Mouse (Mus musculus) CD4-positive helper T cell, adult 2 months (primary cell): ENCODE results near the gene Glt28d2.

Experiments used
- DNase-seq: peaks from one replicate; pipeline ENCODE4 v3.0.0-alpha.2; 2012; ENCODE audit warnings: low read depth, missing footprints, low spot score

Glt28d2 gene

GRCm38 (mm10) chr3:85827815-85828214 lies 59.5 kb downstream of the Glt28d2 start:
- no peak for DNase-seq

DNA sequence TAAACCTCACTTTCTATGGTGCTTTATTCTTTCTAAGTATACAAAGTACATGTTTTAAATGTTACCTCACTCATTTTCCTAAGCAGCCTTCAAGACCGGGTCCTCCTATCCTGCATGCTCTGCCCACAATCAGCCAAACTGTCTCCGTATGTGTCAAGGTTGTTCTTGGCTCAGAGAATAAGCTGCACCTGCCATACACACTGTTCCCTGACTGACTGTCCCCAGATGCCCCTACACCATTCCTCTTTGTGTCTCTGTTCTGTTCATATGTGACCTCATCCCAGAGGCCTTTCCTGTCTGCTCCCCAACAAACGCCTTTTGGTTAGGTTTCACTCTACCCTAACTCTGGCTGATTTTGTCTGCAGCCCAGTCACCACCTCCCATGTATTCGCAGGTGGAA lies 60.0 kb downstream of the Glt28d2 start:
- no peak for DNase-seq

DNA sequence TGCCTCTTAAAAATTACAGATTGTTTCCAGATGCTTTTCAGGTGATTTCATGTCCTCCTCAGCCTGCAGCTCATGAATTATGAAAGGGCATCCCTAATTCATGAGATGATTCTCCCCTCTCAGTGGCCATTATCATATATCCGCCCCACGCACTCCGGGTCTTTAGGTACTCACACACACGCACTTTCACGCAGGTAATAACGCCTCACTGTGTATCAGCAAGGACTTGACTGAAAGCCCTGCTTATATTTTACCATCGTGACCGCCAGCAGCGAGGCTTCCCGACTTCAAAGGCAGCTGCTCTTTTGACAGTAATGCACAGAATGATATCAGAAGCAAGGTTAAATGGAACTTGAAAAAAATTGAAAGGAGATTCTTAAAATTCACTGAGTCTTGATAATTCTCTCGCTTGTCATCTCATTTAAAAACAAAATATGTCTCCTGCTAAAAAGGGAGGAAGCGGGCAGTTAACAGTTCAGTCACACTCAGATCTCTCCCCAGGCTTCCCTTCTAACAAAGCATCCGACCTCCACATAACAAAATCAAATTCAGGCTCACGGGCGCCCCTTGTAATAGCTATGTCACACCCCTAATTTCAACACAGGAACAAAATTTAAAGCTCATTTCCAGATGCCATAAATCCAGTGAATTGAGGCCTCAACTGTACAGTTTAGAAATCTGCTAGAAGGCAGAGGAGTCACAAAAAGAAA lies 66.3 kb downstream of the Glt28d2 start:
- DNase-seq = no peak
